Mouse (Mus musculus): ENCODE measurements at regions not wholly inside any gene's neighbourhood (a gene's known extent, or its start where the extent isn't known, plus 50 kb on each side); places are given as distances from the start of the nearest gene placed in this dataset.

- DNase-seq (ENCODE audit: low read depth, low spot score), result no peak
- POLR2A ChIA-PET, result interaction anchor here (1.0 kb wide), 1 partner anchor 9 kb away, joined by 3 read pairs; no protein-coding TSS in a partner anchor
- no peak for TF ChIP-seq CTCF (IDR thresholded peaks at IDR 0.05)
- CTCF ChIA-PET, result interaction anchor here (0.9 to 1.8 kb wide), 6 partner anchors 9 to 65 kb away, joined by 3 to 7 read pairs (median 4); no protein-coding TSS in a partner anchor
- ATAC-seq, result no peak
- in situ Hi-C loops (cut with MboI; ENCODE audit: low pct_unique_long_range_greater_than_20kb), result no loop called here
- no peaks in the 10 kb centered on the region for H3K27me3 ChIP-seq
These were observed 381.1 kb upstream of the Adgrl2 start for GRCm38 (mm10) chr3:149371439-149371838.

GRCm38 (mm10) chr3:149370517-149371227 lies 380.3 kb upstream of the Adgrl2 start:
- DNase-seq (ENCODE audit: low read depth, low spot score) (no peak), ATAC-seq (no peak)
- ChIA-PET CTCF (interaction anchor here (0.9 to 1.8 kb wide), 5 partner anchors 9 to 22 kb away, joined by 3 to 7 read pairs (median 4); no protein-coding TSS in a partner anchor), POLR2A (interaction anchor here (1.0 kb wide), 1 partner anchor 9 kb away, joined by 3 read pairs; no protein-coding TSS in a partner anchor)
- no peaks in the 10 kb centered on the region for H3K27me3 ChIP-seq
- TF ChIP-seq CTCF (IDR thresholded peaks at IDR 0.05), result no peak
- in situ Hi-C loops (cut with MboI; ENCODE audit: low pct_unique_long_range_greater_than_20kb), result no loop called here

GRCm38 (mm10) chr3:149367888-149368287 lies 377.5 kb upstream of the Adgrl2 start:
- in situ Hi-C loops (cut with MboI; ENCODE audit: low pct_unique_long_range_greater_than_20kb), result no loop called here
- DNase-seq (ENCODE audit: low read depth, low spot score) (no peak), ATAC-seq (no peak)
- ChIA-PET POLR2A (interaction anchor here (0.9 kb wide), 1 partner anchor 10 kb away, joined by 3 read pairs; no protein-coding TSS in a partner anchor), CTCF (no interaction called here)
- TF ChIP-seq CTCF (IDR thresholded peaks at IDR 0.05), result no peak
- H3K27me3 ChIP-seq, result no peaks in the 10 kb centered on the region

- no peak for DNase-seq (ENCODE audit: low read depth, low spot score)
- H3K27me3 ChIP-seq, result no peaks in the 10 kb centered on the region
- CTCF ChIA-PET, result interaction anchor here (1.1 kb wide), 2 partner anchors 11 to 13 kb away, joined by 3 read pairs; no protein-coding TSS in a partner anchor
- no peak for ATAC-seq
- no peak for TF ChIP-seq CTCF (IDR thresholded peaks at IDR 0.05)
- POLR2A ChIA-PET, result no interaction called here
- in situ Hi-C loops (cut with MboI; ENCODE audit: low pct_unique_long_range_greater_than_20kb), result no loop called here
These were observed 369.8 kb upstream of the Adgrl2 start for GRCm38 (mm10) chr3:149360164-149360563.

- POLR2A ChIA-PET, result no interaction called here
- CTCF ChIA-PET, result interaction anchor here (0.9 to 2.3 kb wide), 4 partner anchors 9 to 30 kb away, joined by 3 to 8 read pairs (median 4); no protein-coding TSS in a partner anchor
- DNase-seq (ENCODE audit: low read depth, low spot score), result no peak
- no peak for TF ChIP-seq CTCF (IDR thresholded peaks at IDR 0.05)
- ATAC-seq, result no peak
- in situ Hi-C loops (cut with MboI; ENCODE audit: low pct_unique_long_range_greater_than_20kb), result no loop called here
- H3K27me3 ChIP-seq, result no peaks in the 10 kb centered on the region
These were observed 368.3 kb upstream of the Adgrl2 start for GRCm38 (mm10) chr3:149358570-149359193.

GRCm38 (mm10) chr3:149357903-149358569 lies 367.7 kb upstream of the Adgrl2 start:
- in situ Hi-C loops (cut with MboI; ENCODE audit: low pct_unique_long_range_greater_than_20kb), result no loop called here
- DNase-seq (ENCODE audit: low read depth, low spot score) (no peak), ATAC-seq (no peak)
- no peak for TF ChIP-seq CTCF (IDR thresholded peaks at IDR 0.05)
- H3K27me3 ChIP-seq, result no peaks in the 10 kb centered on the region
- ChIA-PET POLR2A (interaction anchor here (1.2 kb wide), 1 partner anchor 10 kb away, joined by 3 read pairs; no protein-coding TSS in a partner anchor), CTCF (interaction anchor here (0.6 to 2.3 kb wide), 5 partner anchors 9 to 242 kb away, joined by 3 to 8 read pairs (median 4); no protein-coding TSS in a partner anchor)

- POLR2A ChIA-PET, result interaction anchor here (1.2 kb wide), 1 partner anchor 11 kb away, joined by 3 read pairs; no protein-coding TSS in a partner anchor
- no peak for TF ChIP-seq CTCF (IDR thresholded peaks at IDR 0.05)
- in situ Hi-C loops (cut with MboI; ENCODE audit: low pct_unique_long_range_greater_than_20kb), result no loop called here
- no peaks in the 10 kb centered on the region for H3K27me3 ChIP-seq
- DNase-seq (ENCODE audit: low read depth, low spot score), result no peak
- CTCF ChIA-PET, result interaction anchor here (2.2 to 2.3 kb wide), 2 partner anchors 8 to 15 kb away, joined by 5 to 8 read pairs; no protein-coding TSS in a partner anchor
- no peak for ATAC-seq
These were observed 366.8 kb upstream of the Adgrl2 start for GRCm38 (mm10) chr3:149357121-149357520.

GRCm38 (mm10) chr3:149355362-149355761 lies 365.0 kb upstream of the Adgrl2 start:
- DNase-seq (ENCODE audit: low read depth, low spot score) (no peak), ATAC-seq (no peak)
- in situ Hi-C loops (cut with MboI; ENCODE audit: low pct_unique_long_range_greater_than_20kb), result no loop called here
- POLR2A ChIA-PET, result no interaction called here
- no peak for TF ChIP-seq CTCF (IDR thresholded peaks at IDR 0.05)
- no peaks in the 10 kb centered on the region for H3K27me3 ChIP-seq
- CTCF ChIA-PET, result no interaction called here

- ChIA-PET POLR2A (interaction anchor here (0.6 kb wide), 1 partner anchor 30 kb away, joined by 4 read pairs; no protein-coding TSS in a partner anchor), CTCF (no interaction called here)
- in situ Hi-C loops (cut with MboI; ENCODE audit: low pct_unique_long_range_greater_than_20kb), result no loop called here
- ATAC-seq, result no peak
- no peaks in the 10 kb centered on the region for H3K27me3 ChIP-seq
- DNase-seq (ENCODE audit: low read depth, low spot score), result no peak
- TF ChIP-seq CTCF (IDR thresholded peaks at IDR 0.05), result no peak
These were observed 363.6 kb upstream of the Adgrl2 start for GRCm38 (mm10) chr3:149353958-149354357.

GRCm38 (mm10) chr3:149352546-149352945 lies 362.2 kb upstream of the Adgrl2 start:
- ChIA-PET POLR2A (interaction anchor here (0.6 kb wide), 1 partner anchor 169 kb away, joined by 4 read pairs; no protein-coding TSS in a partner anchor), CTCF (interaction anchor here (1.2 to 2.0 kb wide), 3 partner anchors 8 to 24 kb away, joined by 3 to 6 read pairs (median 3); no protein-coding TSS in a partner anchor)
- in situ Hi-C loops (cut with MboI; ENCODE audit: low pct_unique_long_range_greater_than_20kb), result no loop called here
- H3K27me3 ChIP-seq, result no peaks in the 10 kb centered on the region
- no peak for ATAC-seq
- DNase-seq (ENCODE audit: low read depth, low spot score), result no peak
- TF ChIP-seq CTCF (IDR thresholded peaks at IDR 0.05), result no peak
